Mouse (Mus musculus) liver, embryonic 14.5 days (tissue): Measurements from ENCODE around the gene Ifnar2.

Source experiments
- CTCF ChIP-seq: IDR thresholded peaks from 2 replicates; pipeline ENCODE4 v1.5.1; 2016; ENCODE audit warnings: antibody characterized with exemption, low read depth, control low read depth
- EP300 ChIP-seq: IDR thresholded peaks from 2 replicates; pipeline ENCODE4 v1.6.1; 2016; ENCODE audit warnings: antibody characterized with exemption, low read depth

GRCm38 (mm10) chr16:91332880-91333279, 39.7 kb upstream of the Ifnar2 start:
- TF ChIP-seq EP300 (no peak), CTCF (no peak)
